Mouse (Mus musculus): ENCODE measurements around the gene Tlr7. TPM values are rescaled to one million over a fixed set of nuclear protein-coding genes. Genes with fewer than 3 reads are reported as not detected.
A peak's percentile ranks its signal among the peaks of the same experiment; 100 is the strongest.

Gene Tlr7
- total RNA-seq, 2 experiments from 2014 or later = 0.51 to 0.86 TPM

- DNase-seq = peak; percentile 9
These were observed 53.4 kb downstream of the Tlr7 start for GRCm38 (mm10) chrX:167276953-167277352.

DNA sequence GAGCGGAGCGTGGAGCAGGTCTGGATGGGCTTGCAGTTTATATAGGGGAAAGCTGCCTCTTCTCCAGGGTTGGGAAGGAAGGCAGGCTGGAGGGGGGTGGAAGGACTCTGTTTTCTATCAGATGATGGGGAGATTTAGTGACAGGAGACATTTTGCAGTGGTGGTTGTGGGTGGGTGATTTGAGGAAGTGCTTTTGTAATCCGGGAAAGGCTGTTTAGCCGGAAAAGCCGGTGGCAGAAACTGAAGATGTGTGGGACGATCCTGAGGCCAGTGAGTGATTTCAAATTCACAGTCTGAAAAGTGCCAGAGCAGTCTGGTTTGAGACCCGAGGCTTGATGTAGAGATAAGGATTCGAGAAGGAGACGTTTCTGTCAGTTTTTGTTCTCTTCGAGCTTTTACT is 53.8 kb downstream of the Tlr7 start:
- no peak for DNase-seq

GRCm38 (mm10) chrX:167264086-167264485 is 66.3 kb downstream of the Tlr7 start, which contains the start of gene Tlr8:
Gene Tlr8, minus strand, starts transcription at chrX:167264329.
- no peak for DNase-seq

GRCm38 (mm10) chrX:167263530-167263929 is 66.8 kb downstream of the Tlr7 start:
- no peak for DNase-seq

Other genes starting within 250 kb of the Tlr7 start
- 100 to 1,000 TPM; 179 to 280 TPM for gene Tmsb4x, start 121.2 kb downstream of the Tlr7 start, total RNA-seq (2021)
- gene Tlr8, start 66.2 kb downstream of the Tlr7 start, total RNA-seq (2021) = under 1 TPM; 0.23 to 0.46 TPM
- 1 to 10 TPM; 1.8 to 2.5 TPM for gene Prps2, start 52.2 kb upstream of the Tlr7 start, total RNA-seq (2021)

All from gastrocnemius, postnatal 25 days (tissue).